Mouse (Mus musculus) embryonic fibroblast, embryonic 13.5 days (primary cell): Measurements from ENCODE around the gene Map3k15.

Source experiments
- CTCF ChIP-seq: IDR thresholded peaks from 2 replicates; pipeline ENCODE4 v1.5.1; 2011; ENCODE audit warnings: mild to moderate bottlenecking, control low read depth, low read length, moderate library complexity, borderline replicate concordance; ENCODE audit not compliant: insufficient read depth
- POLR2A ChIP-seq: IDR thresholded peaks from 2 replicates; pipeline ENCODE4 v1.6.1; 2011; ENCODE audit warnings: low read depth, mild to moderate bottlenecking, control low read depth, low read length, moderate library complexity

GRCm38 (mm10) chrX:160137861-160138717 is 149.9 kb downstream of the Map3k15 start, which contains the start of gene Pdha1:
- no peak for TF ChIP-seq CTCF
- TF ChIP-seq POLR2A: peak; percentile 83
